Mouse (Mus musculus) embryo, embryonic 9.5 days (tissue): ENCODE measurements at regions not wholly inside any gene's neighbourhood (a gene's known extent, or its start where the extent isn't known, plus 50 kb on each side); places are given as distances from the start of the nearest gene placed in this dataset.

Source experiments
- DNase-seq: peaks from one replicate; pipeline ENCODE4 v3.0.0-alpha.2; 2017; ENCODE audit errors: extremely low spot score

DNA sequence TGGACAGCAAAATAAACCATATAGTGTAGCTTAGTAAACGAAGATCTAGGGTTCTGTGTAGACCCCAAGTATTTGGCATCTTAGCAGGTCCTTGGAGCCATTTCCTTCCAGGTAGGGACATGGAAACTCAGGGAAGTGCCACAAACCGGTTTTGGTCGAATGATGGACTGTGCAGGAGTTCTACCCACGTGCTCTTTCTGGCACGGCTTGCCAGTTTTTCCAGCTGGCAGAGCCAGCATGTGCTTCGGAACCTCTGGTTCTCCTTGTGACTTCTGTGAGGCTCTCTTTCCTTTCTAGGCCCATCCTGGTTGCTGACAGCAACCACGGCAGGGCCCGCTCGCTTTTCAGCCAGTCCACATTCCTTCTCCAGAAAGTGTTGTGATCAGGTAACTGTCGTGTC is 291.4 kb downstream of the Kcnrg start:
- DNase-seq = no peak

DNA sequence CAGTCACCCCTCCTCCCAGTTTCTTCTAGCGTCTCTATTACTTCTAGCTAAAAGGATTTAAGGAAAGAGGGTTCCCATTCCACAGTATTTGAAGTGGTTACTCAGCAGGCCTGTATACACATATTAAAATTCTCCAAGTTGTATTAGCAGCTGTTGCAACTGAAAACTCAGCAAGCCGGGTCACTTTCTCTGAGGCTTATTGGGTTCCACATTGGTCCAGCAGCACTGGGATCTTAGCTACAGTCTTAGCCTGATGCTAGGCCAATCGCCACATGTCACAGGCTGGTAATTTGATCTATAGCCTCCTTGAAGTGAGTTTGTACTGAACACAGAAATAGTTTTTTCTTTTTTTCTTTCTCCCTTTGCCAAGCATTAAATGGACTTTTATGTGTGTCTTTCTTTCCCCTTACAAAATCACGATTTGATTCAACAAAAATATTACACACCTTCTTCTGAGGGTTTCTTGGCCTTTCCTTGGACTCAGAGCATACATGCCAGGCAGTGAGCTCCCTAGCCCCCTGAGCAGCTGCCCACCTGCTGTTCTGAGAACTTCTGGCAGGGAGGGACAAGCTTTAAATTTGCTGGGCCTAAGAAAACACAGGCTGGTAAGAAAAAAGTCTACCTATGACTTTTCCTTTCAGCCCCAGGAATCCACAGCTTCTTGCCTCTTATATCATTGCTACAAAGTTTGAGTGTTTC is 297.3 kb downstream of the Kcnrg start:
- no peak for DNase-seq

GRCm38 (mm10) chr14:61918113-61918512 is 310.9 kb downstream of the Kcnrg start:
- DNase-seq = no peak

GRCm38 (mm10) chr14:61931811-61932210 is 324.6 kb downstream of the Kcnrg start:
- DNase-seq = no peak

GRCm38 (mm10) chr14:61941682-61942081 is 334.4 kb downstream of the Kcnrg start:
- no peak for DNase-seq

GRCm38 (mm10) chr14:61945659-61946058 is 338.4 kb downstream of the Kcnrg start:
- DNase-seq = no peak

GRCm38 (mm10) chr14:61949446-61949845 is 342.2 kb downstream of the Kcnrg start:
- DNase-seq = no peak

DNA sequence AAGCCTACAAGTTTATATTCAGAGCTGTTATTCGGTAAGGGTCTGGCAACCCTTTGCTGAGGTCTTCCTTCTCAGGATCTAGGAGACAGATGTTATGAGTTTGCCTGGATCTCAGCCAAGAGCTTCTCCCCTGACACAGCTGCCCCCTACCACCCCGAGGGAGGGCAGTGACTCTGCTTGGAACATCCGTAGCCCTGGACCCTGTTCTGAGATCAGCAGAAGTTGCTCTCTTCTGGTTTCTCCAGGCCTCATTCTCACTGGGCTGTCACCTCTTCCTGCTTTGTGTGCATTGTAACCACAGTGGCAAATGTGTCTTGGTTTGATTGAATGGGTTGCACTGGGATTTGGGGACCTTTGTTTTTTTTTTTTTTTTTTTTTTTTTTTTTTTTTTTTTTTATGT is 342.4 kb upstream of the Rnaseh2b start:
- no peak for DNase-seq

- no peak for DNase-seq
Measured at GRCm38 (mm10) chr14:61953029-61953428, 339.4 kb upstream of the Rnaseh2b start.

DNA sequence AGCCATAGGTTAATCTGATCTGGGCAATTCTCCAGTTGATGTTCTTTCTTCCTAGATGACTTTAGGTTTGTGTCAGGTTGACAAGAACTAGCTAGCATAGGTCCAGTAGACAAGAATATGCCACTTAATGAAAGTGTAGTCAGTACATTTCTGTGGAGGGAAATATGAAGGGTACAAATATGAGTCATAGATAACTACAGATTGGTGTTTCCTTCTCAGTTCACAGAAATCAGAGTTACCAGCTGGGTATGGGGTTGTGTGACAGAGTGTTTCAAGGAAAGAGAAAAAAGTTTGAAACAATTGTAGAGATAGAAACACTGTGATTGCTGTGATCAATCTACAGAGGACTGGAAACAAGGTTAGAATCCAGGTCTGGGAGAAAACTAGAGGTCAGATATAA is 337.0 kb upstream of the Rnaseh2b start:
- DNase-seq = no peak

GRCm38 (mm10) chr14:61960243-61960957 is 332.0 kb upstream of the Rnaseh2b start:
- no peak for DNase-seq

DNA sequence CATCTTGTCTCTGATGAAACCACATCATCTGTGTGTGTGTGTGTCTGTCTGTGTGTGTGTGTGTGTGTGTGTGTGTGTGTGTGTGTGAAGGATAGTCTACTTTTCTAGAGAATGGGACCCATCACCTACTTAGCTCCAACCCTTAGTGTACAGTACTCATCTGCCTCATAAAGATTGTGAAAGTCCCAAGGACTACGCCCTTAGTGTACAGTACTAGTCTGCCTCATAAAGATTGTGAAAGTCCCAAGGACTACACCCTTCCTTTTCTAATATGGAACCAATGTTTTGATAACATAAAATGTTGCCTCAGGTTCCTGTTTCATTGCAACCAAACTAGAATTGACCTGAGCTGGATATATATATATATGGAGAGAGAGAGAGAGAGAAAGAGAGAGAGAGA is 323.9 kb upstream of the Rnaseh2b start:
- no peak for DNase-seq

GRCm38 (mm10) chr14:61968957-61969535 is 323.3 kb upstream of the Rnaseh2b start:
- no peak for DNase-seq

DNA sequence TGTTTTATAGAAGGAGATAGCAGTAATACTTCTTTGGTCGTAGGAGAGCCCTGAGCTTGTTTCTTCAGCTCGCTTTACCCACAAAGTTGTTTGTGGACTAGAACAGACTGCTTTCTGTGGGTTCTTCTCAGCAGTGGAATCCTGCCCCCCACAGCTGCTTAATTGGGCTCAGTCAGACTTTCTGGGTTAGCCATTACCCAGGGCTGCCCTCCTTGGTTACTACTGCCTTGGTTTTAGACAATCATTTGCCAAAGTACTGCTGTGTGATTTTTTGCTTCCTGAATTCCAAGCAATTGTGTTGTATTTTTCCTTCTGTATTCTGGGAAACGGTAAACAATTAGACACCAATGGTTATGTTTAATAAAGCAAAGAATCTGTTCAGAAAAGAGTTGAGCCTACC is 321.8 kb upstream of the Rnaseh2b start:
- no peak for DNase-seq

GRCm38 (mm10) chr14:61971100-61972088 is 321.0 kb upstream of the Rnaseh2b start:
- no peak for DNase-seq

DNA sequence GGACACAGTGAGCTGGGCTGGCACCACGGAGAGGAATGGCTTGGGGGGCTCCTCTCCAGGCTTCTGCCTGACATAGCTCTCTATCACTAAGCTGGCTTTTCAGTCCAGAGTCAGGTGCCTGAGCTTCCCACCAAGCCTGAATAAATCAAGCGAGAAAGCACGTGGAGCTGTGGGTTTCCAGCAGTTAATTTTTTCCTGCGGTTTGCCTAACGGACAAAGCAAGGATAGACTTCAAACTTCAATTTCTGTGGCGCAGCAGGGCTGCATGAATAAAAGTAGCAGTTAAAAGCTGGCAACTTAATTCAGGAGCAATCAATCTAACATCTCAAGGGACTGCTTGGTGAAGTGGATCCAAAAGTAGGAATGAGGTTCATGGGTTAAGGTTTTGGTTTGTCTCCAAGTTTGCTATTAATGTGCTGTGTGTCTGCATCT is 317.1 kb upstream of the Rnaseh2b start:
- no peak for DNase-seq

- DNase-seq = no peak
Measured at GRCm38 (mm10) chr14:61980581-61980980, 311.8 kb upstream of the Rnaseh2b start.

GRCm38 (mm10) chr14:61985575-61985974 is 306.8 kb upstream of the Rnaseh2b start:
- DNase-seq = no peak

DNA sequence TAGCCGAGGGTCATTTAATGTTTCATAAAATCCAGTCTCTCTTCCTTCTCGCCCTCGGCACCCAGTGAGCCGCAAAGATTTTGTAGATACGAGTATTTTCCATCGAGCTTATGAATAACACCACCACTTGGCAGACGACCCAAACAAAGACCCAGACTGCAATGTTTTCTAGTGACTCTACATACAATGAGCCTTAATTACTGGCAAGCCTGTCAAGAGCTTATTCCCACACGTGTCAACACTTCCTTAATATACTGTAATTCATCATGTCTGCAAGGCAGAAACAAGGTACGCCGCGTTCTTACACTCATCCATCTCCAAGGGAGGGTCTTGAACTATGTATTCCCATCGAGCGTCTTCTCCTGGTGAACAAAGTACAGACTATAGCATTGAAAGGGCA is 306.2 kb upstream of the Rnaseh2b start:
- no peak for DNase-seq

DNA sequence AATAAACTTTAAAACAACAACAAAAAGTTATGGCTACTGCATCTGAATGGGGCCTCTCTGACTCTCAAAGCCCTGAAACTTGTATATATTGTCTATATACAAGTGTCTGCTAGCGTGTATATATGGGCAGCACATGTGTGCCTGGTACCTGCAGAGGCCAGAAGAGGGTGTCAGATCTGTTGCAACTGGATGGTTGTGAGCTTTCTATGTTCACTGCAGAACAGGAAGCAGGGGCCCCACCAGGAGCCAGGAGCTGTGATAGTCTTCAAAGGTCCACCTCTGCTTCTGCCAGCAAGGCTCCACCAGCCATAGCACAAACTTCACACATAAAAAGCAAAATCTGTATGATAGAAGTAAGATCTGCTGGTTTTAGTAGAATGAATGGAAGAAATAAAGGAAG is 297.1 kb upstream of the Rnaseh2b start:
- DNase-seq = no peak

DNA sequence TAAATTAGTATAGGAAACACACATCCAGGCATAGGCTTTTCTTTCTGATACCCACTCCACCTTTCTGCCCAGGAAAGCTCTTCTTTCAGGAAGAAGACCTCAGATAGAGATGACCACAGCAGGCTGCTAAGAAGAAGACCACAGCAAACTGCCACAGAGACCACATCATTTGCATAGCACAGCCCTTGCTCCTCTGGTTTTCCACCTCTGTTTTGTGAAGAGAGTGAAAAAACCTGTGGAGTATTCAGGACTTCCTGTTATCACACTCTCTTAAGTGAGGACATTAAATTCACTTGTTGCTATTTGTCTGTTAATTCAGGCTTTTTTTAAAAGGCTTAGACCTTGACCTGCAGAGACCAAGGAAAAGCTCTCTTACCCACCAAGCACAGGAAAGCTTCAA is 294.7 kb upstream of the Rnaseh2b start:
- no peak for DNase-seq

GRCm38 (mm10) chr14:61998259-61998658 is 294.1 kb upstream of the Rnaseh2b start:
- DNase-seq = no peak
